In genomic region chr17:80560669-80561401, GRCm38 (mm10) we compare ENCODE assay signal across 8 mouse cellular contexts. TPM values are rescaled to one million over a fixed set of nuclear protein-coding genes. Genes with fewer than 3 reads are reported as not detected.
DNase-seq lines count a peak whose midpoint lies in the region; ATAC-seq and TF ChIP-seq lines count a peak whose summit lies in the region.

No protein-coding gene starts in this region.

- no peak overlapping the region for H3K4me3 ChIP-seq in forebrain, postnatal 0 days (ENCODE audit: low read depth, low read length)
- peak overlapping the region; percentile 33 for H3K4me3 ChIP-seq in lung, embryonic 16.5 days (ENCODE audit: low read length)

- WGBS in forebrain, postnatal 0 days, result 22% methylated on average over 12 of the region's 12 CpGs
- WGBS in lung, embryonic 16.5 days, result 16% methylated on average over 12 of the region's 12 CpGs

- H3K4me2 ChIP-seq in forebrain, postnatal 0 days (ENCODE audit: low read depth), result peak overlapping the region; percentile 27
- H3K4me2 ChIP-seq in lung, embryonic 16.5 days (ENCODE audit: low read depth, low read length), result peak overlapping the region; percentile 50

- H3K36me3 ChIP-seq in forebrain, postnatal 0 days (ENCODE audit: insufficient read depth), result no peaks in the 10 kb centered on the region
- H3K36me3 ChIP-seq in lung, embryonic 16.5 days (ENCODE audit: control insufficient read depth, insufficient read depth, low read length), result no peaks in the 10 kb centered on the region

- ATAC-seq in forebrain, postnatal 0 days, result peak; percentile 73
- ATAC-seq in lung, embryonic 16.5 days (ENCODE audit: low read depth), result peak; percentile 63; the same call in 1 of the 2 replicates

- no peak overlapping the region for H3K27ac ChIP-seq in forebrain, postnatal 0 days (ENCODE audit: low read depth, low read length)
- H3K27ac ChIP-seq in lung, embryonic 16.5 days (ENCODE audit: low read length), result no peak overlapping the region

- no peaks in the 10 kb centered on the region for H3K9me3 ChIP-seq in forebrain, postnatal 0 days (ENCODE audit: low read length)
- H3K9me3 ChIP-seq in lung, embryonic 16.5 days (ENCODE audit: control insufficient read depth, low read length), result no peaks in the 10 kb centered on the region

- DNase-seq in MEL-GATA-1-ER (ENCODE audit: extremely low read depth, low read depth), result peak; percentile 67
- DNase-seq in cerebellum, adult 18-20 months, result peak; percentile 79 to 83
- DNase-seq in forebrain, postnatal 0 days, result peak; percentile 86
- peak; percentile 81 for DNase-seq in heart, postnatal 4 days
- DNase-seq in layer of hippocampus, adult 9-10 months (ENCODE audit: low spot score), result peak; percentile 64
- DNase-seq in ovary, postnatal 10 days (ENCODE audit: low spot score), result peak; percentile 18
- peak; percentile 59 to 85 for DNase-seq in thymus, postnatal 10 days (ENCODE audit: low spot score in 2 of 2)

- H3K27me3 ChIP-seq in forebrain, postnatal 0 days (ENCODE audit: insufficient read depth, low read length), result no peaks in the 10 kb centered on the region
- no peaks in the 10 kb centered on the region for H3K27me3 ChIP-seq in lung, embryonic 16.5 days (ENCODE audit: control insufficient read depth, insufficient read depth, low read depth, low read length)

- TF ChIP-seq CTCF in forebrain, postnatal 0 days (IDR thresholded peaks at IDR 0.05; ENCODE audit: low read depth), result peak; percentile 93

- H3K9ac ChIP-seq in forebrain, postnatal 0 days, result no peak overlapping the region
- no peak overlapping the region for H3K9ac ChIP-seq in lung, embryonic 16.5 days (ENCODE audit: low read length)

- no peaks in the 10 kb centered on the region for H3K4me1 ChIP-seq in forebrain, postnatal 0 days (ENCODE audit: insufficient read depth)
- H3K4me1 ChIP-seq in lung, embryonic 16.5 days (replicated peaks; ENCODE audit: control insufficient read depth, insufficient read depth, low read length), result no peaks in the 10 kb centered on the region

RNA-seq across cellular contexts. Expression of gene Cdkl4, which starts 16.8 kb away (rescaled TPM):
- total RNA-seq in forebrain, postnatal 0 days (2014; rRNA removed), result 8.6 and 9.6 TPM in 2 replicates
- polyA plus RNA-seq in forebrain, postnatal 0 days (2015; fragmentation: Nextera tagmentation; extraction: Ambion mirVana), result 3.8 and 6.4 TPM in 2 replicates
- total RNA-seq in heart, postnatal 4 days (2021), result under 1 TPM in 1 of 2 experiments, not detected in 1; 0.09 TPM
- 2.2 and 2.3 TPM in 2 replicates for polyA plus RNA-seq in lung, embryonic 16.5 days (2015; fragmentation: Nextera tagmentation; extraction: Ambion mirVana)

Comparison
In these comparisons a context has a peak if more than half of its experiments do, and no peak if none do; other contexts are left out.
1. DNase-seq: peak in every context shown above with its lines; median percentile 86 in forebrain, postnatal 0 days; 81 in cerebellum, adult 18-20 months; 81 in heart, postnatal 4 days; 72 in thymus, postnatal 10 days; 67 in MEL-GATA-1-ER; 64 in layer of hippocampus, adult 9-10 months; 18 in ovary, postnatal 10 days.